Mouse (Mus musculus) CH12F3 (cell line): Measurements from ENCODE around the gene Odf2.

Source experiments
- in situ Hi-C: fragments of 300-500 bp; cut with MboI; formaldehyde crosslinking; loops from 2 replicates; pipeline ENCODE4 v1.14.3; 2020; ENCODE audit warnings: low sequenced_read_pairs

The Odf2 gene

DNA sequence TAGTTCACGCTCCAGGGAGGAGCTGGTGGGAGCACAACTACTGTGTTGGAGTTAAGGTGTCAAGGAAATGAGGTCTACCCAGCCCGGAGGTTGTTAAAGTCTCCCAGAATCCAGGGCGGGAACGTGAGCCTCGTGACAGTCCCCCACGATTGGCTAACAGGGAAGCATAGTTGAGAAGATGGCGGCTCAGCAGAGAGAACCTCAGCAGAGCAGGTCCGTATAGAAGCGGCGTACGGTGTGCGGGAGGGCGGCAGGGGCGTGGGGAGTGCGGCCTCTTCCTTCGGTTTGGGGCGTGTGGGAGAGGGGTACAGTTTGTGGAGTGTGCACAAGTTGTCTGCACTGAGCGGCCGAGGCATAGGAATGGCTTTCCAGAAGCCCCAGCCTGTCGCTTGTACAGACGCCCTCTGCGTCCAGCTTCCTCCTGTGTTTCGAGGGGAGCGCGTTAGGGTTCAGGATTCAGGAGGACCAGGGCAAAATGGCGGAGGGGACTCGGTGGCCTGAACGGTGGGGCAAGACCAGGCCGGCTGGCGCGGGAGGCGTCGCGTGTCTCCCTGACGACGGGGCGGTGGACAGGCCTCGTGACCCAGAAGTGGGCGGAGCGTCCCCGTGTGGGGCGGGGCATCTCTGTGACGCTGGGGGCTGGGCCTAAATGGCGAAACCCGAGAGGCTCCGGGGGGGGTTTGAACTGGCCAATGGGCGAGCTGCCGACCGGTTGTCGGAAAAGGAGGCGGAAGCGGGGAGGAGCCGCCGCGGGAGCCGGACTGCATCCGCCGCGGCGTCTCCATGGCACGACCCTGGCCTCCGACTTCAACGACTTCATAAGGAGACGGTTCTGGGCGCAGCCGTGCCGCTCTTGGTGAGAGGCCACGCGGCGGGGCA, at the start of gene Odf2:
TSS of gene Odf2 (plus strand) at position 156 of the 879 bp plus-strand sequence.
- in situ Hi-C loops, result no loop called here

DNA sequence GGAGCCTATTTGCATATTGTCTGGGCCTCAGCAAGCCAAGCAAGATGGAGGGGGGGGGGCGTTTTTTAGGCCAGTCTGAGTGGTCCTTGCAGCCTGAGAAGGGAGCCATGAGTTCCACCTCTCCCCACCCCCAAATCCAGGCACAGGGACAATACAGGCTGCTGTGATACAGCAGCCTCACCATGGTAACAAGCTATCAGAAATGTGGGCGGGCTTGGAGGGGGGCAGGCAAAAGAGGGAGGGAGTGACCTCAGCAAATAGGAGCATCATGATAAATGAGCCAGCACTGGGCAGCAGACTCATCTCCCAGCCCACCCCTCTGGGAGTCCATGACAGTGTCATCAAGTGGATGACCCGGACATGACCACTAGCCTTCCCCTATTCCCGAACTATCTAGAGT, 49.6 kb upstream of the Odf2 start:
- in situ Hi-C loops, result no loop called here

DNA sequence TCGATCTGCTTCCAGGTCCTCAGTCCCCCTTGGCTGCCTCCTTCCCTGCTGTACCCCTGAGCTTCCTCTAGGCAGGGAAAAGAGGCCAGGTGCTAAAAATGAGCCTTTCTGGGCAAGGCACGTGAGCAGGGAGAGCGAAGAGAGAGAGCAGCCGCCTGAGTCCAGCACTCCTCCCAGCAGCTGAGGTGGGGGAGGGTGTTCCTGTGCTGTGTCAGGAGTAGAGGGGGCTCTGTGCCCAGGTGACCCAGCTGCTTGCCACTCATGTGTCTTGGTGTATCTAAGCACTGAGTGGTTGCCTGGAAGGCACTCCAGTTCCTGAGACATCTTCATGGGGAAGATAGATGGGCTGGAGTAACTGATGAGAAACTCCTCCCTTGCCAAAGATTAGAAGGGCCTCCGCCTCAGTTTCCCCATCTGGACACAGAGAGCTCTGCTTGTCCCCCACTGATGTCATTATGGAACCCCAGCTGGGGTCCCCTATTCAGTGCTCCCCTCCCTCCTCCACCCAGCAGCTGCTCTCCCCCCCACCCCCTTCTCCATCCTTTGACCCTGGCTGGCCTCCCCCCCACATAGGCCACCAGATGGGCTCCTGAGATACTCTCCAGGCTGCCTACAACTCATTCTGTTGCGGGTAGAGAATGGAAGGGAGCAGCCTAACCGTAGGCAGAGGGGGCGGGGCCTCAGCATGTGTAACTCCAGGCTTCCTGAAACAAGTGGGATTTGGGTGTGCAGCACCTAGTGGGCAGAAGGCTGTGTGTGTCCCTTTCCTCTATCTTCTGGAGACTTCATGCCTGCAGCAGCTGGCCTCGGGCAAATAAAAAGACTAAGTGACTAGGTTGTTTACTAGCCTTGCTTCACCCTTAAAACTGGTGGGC, 45.6 kb upstream of the Odf2 start:
- in situ Hi-C loops, result no loop called here

DNA sequence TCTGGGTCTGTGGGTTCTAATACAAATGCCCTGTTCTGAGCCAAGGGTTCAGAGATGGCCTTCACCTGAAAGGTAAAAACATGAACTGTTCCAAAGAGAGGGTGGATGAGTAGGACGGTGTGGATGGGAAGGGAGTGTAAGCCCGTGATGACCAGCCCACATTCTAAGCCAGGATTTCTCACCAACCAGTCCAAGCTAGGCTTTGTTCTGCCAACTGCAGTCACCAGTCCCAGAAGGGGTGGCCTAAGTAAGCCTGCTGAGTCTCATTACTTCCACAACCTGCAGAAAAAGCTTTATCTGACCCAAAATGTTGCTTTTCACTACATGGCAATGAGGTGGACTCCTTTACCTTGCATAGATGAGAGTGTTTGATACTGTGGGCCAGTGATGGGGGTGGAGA, 44.9 kb upstream of the Odf2 start:
- in situ Hi-C loops, result no loop called here

DNA sequence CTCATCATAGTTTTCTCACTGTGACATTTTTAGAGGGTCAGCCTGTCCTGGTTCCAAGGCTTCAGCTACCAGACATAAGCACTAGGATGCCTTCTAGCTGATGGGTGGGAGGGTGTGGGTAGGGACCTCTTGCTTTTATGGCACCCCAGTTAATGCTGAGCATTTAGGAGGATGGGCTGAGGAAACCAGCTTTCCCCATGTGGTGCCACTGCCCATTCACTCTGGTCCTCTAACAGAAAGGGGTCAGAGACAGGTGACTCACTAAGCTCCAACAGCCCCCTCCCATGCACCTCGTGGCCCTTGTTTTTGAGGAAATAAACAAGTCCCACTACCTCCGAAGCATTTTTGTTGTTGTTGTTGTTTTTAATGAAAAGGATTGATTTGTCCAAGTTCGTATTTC, 44.4 kb upstream of the Odf2 start:
- in situ Hi-C loops, result no loop called here

DNA sequence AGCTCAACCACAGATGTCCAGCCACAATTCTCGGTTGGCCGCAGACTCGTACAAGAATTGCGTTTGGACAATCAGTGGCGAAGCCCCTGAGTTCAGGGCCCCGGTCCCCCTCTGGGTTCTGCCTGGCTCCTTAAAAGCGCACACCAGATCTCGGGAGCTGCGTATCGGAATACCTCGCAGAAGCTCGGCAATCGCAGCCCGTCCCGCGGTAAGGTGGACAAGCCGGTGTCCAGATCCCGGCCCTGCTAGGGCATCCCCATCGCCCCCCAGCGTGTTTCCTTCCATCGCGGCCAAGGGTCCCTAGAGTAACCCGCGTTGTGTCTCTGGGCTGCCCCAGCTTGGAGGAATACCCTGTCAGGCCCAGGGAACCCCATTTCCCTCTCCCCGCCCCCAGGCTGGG, 43.4 kb upstream of the Odf2 start:
- in situ Hi-C loops, result no loop called here

DNA sequence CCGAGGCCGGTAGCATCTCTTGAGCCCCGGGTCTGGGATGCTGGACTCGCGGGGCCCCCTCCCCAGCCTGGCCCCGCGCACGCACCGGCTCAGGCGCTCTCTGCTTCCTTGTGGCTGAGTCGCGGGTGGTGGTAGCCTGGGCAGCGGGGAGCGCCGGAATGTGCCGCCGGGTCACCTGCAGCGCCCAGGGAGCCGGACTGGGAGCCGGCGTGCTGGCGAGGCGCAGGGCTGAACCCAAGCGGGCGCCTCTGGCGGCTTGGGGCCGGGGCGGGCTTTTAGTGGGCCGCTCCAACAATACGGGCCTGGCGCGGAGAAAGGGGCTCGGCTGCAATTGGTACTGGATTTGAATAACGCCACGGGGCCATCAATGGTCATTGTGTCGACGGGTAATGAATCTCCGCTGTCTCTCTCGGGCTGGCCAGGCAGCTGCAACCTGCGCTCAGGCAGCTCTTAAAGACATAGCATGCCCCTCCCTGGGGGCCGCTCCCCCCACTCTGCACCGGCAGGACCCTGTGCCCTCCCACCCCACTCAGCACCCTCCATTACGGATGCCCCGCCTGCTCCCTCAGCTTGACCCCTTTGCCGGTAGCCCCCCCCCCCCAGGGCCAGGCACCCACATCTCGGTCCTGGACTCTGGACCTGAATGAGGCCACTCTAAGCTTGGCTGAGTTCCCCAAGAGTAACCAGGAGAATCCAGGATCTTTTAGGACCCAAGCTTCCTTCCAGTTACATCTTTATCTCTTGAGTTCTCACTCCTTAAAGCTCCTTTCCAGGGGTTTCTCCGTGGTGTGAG, 42.8 kb upstream of the Odf2 start:
- in situ Hi-C loops, result no loop called here

DNA sequence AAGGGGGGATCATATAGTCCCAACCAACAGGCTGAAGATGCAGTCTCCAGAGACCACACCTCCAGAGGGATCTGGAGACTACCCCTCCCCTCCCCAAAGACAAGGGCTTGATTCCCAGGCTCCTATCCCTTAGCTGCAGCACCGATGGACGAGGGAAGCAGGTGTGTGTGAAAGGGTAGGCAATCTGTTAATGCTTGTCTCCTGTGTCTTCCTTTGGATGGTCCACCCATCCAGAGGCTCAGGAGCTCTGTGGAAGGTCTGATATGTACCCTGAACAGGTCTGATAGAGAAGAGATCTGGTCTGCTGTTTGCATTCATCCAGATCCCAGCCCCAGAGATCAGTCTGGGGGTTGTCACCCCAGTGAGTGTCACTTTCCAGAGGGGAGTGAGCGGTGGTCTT, 42.1 kb upstream of the Odf2 start:
- in situ Hi-C loops, result no loop called here

DNA sequence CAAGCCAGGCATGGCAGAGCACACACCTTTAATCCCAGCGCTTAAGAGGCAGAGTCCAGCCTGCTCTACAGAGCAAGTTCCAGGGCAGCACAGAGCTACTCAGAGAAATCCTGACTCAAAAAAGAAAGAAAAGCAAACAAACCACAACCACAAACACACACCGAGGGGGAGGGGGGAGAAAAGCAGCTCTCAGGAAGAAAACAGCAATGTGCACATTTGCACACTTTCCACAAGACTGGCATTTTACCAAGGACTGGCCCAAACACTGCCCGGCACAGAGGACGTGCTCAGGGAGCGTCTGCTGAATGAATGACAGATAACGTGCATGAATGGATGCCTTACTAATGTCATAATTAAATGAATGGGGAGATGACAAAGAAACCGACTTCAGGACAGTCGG, 40.0 kb upstream of the Odf2 start:
- in situ Hi-C loops, result no loop called here

DNA sequence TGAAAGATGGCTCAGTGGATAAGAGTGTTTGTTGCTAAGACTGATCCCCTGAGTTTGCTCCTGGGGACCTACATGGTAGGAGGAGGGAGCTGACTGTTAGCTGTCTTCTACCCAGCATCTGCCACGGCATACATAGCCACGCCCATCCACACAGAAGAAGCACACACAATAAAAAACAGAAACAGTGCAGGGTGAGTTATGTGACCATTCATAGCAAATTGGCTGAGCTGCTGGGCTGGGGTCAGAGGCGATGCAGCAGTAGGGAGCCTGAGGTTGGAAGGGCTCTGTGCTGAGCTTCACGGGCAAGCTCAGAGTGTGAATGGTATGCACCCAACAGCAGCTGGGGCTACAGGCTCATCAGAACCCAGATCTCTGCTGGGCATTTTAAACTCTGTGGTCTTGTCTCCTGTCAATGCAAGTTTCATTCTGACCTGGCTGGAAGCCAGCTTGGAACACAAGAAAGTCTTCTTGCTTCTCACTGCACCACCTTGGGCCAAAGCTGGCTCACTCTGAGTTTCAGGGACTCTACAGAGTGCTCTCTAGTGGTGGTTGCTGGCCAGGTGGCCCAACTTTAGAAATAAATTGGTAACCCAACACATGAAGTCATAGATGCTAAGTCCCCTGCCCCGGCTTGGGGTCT, 39.1 kb upstream of the Odf2 start:
- in situ Hi-C loops, result no loop called here

DNA sequence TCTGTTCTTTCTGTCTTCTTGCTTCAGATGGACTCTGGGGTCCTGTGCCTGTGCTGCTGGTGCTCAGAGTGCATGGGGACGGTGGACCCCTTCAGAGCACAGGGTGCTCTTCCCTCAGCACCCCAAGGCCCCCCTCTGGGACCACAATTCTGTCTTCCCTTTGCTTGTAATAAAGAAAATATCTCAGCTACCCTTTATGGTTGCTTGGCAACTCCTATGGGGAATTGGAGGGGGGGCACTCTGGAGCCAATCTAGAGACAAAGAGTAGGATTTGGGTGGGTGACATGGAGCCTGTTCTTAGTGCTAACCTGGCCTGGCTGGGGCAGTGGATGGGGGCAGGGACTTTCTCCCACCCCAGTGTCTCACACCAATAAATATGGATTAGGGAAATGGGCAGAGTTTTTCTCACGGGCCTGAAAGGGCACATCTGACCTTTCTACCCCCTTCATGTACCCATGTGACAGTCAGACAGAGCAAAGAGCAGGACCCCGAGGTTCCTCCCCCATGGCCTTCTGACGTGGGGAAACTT, 36.0 kb upstream of the Odf2 start:
- in situ Hi-C loops, result no loop called here

DNA sequence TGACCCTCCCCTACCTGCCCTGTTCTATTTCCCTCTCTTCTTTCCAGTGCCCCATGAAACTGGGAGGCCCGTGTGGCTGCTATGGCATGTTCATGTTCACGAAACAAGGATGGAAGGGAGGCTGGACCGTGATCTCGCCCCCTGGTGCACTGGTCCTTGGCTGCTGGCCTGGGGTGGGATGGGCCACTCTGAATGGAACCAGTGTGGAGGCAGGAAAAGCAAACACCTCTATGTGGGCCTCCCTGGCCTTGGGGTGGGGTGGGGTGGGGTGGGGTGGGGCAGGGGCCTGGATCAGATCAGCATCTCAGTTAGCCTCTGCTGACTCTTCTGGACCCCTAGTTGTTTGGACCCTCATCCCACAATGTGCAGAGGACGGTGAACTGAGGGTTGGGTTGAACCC, 35.3 kb upstream of the Odf2 start:
- in situ Hi-C loops, result no loop called here

DNA sequence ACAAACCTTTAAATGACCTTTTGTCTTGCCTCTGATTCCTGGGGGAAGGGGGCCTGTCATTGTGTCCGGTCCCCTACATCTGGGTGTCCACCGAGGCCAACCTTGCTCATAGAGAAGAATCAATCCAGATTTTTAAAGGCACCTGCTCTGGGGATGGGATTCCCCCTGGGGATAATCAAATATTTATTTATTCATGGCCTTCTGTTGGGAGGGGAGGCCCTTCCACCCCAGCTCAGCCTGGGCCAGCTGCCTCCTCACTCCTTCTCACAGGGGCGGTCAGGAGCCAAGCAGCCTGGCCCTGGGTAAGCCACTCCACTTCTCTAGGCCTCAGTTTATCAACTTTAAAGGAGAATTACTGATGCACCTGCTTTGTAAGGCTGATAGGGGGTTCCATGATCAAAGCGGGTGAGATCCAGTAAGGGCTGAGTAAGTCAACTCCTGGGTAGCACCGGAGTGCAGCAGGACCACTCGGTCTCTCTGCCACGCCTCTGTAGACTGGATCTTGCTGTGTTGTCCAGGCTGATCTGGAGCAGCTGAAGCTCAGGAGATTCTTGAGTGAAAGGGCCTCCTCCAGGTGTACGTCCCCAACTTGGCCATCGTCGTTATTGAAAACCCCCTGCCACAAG, 33.3 kb upstream of the Odf2 start:
- in situ Hi-C loops, result no loop called here

DNA sequence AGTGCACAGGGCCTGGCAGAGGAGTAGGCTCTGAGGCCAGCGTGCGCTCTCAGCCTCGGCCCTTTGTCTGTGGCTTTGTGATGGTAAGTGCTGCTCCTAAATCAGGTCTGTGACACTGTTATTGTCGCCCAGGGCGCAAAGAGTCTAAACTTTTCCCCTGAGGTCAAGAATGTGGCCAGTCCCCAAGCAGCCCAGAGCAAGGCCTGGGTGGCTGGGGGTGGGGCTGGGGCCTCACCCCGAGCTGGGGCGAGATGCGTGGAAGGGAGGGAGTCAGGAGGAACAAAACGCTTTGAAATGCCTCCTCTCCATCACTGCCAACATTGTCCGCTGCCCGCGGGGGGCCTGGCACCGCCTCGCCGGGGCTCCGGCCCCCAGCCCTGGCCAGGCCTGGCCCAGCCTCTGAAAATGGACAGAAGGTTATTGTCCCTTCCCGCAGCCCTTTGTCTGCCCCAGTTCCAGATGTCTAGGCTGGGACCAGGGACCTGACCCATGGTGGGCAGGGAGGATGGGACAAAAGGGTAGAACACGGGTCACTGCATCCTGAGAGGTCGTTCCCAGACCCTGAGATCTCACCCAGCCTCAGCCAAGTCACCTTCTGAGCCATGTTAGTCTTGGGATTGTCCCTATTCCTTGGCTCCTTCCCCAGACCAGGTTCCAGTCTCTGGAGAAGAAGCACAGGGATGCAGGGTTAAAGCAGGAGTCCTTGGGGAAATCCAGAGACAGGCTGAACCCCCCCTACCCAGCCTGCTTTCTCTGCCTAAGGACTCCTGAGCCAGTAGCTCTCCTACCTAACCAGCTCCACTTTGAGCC, 32.4 kb upstream of the Odf2 start:
- in situ Hi-C loops, result no loop called here

DNA sequence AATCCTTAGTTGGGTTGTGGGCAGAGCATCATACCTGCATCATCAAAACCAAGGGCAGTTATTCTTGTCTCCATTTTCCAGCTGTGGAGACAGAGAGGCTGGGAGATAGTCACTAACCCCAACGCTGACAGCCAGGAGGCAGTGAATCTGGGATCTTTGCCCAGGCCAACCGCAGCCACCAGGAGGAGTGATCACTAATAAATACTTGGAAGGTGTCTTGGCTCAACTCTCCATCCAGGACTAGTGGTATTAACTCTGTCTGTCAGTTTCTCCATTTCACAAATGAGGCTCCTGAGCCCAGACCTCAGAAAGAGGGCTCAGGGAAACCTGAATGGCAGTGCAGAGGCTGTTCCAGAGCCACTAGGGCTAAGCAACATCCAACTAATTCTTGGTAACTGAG, 31.7 kb upstream of the Odf2 start:
- in situ Hi-C loops, result no loop called here

DNA sequence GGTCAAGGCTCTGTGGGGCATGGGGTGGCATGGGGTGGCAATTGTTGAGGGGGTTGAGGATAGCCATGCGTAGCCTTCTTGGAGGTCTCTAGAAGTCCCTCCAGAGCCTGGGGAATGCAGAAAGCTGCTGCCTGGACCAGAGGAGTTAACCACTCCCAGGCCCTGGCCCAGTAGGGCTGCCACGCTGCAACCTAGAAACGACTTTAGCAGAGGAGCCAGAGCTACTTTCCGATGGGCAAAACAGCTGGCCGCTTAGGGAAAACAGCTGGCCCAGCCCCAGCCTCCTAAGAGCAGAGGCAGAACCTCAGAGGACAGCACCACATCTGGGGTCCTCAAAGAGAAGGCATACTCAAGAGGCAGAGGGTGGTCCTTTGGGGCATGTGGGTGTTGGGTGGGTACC, 31.1 kb upstream of the Odf2 start:
- in situ Hi-C loops, result no loop called here

DNA sequence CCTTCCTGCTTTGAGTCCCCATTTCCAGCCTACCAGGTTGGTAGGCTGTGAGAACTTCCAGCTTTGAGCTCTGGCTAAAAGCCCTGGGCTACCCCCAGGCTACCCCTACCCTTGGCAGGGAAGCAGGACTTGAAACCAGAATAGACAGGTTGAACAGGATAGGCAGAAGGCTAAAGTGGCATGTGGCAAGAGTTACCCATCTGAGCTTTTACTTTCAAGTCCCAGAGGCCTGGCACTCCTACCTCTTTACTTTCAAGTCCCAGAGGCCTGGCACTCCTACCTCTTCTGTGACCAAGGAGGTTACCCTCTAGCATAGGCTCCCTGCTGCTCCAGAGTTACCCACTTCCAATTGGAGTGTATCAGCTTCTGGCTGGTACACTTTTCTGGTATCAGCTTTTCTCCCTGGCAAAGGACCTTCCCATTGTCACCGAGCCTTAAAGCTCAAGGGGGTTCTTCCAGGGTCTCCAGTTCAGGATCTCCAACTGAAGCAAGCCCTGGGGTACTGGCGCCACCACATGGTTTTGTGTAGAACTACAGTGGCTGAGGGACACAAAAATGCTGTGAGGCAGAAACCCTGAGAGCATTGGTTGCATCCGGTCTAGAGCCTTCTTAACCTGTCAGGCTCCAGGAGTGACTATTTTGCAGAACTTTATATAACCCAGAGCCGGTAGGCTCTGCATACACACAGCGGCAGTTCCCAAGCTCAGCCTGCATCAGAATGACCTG, 30.1 kb upstream of the Odf2 start:
- in situ Hi-C loops, result no loop called here

DNA sequence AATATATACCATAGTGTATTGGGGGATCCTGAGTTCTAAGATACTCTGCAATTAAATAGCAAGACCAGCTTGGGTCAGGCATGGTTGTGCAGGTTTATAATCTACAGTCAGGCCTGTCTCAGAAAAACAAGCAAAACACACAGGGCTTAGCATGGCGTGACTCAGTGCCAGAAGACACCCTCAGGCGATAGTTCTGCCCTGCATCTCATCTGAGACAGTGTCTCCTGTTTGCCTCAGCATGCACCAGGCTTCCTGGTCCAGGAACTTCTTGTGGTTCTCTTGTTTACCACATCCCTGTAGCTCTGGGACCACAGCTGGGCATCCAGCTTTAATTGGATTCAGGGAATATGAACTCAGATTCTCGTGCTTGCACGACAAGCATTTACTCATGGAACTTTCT, 23.9 kb upstream of the Odf2 start:
- in situ Hi-C loops, result no loop called here
